Mouse (Mus musculus): ENCODE results near the gene Tmem11. TPM values are rescaled to one million over a fixed set of nuclear protein-coding genes. Genes with fewer than 3 reads are reported as not detected.

Tmem11 gene
- polyA plus RNA-seq, 1 experiment from 2014 or later = 48.4 TPM

DNA sequence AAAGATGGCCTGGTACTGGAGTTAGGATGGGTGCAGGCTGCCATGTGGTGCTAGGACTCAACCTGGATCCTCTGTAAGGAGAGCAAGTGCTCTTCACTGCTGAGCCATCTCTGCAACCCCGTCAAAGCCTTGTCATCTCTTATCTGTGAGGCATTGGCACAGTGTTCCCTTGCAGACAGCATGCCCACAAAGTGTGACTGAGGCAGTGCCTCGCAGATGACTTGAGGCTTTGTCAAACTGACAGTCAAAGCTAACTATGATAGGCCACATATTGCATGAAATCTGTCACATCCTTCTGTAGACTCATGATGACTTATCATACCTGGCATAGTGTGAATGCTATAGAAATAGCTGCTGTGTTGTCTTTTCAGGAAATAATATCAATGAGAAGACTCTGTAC, 40.9 kb upstream of the Tmem11 start:
- ATAC-seq = no peak
- 73% methylated on average over 2 of the region's 2 CpGs for WGBS
- no peak overlapping the region for H3K4me2 ChIP-seq (replicated peaks; ENCODE audit: low read depth, low read length)

DNA sequence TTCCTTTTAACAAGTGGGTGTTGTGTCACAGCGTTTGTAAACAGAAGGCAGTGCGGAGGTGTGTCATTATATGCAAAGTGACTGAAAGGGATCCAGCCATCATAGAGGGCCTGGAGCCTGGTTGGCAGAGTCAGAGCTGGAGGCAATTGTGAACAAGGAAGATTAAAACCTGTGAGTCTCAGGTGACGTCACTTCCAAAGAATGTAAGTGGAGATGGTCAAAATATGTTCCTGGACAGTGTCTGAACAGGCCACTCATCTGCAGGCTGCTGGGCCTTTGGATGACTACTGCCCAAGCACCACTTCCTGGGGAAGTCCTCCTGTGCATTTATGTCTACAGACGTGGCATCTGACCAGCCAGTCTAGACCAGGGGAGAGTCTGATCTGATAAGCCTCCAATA, 36.1 kb upstream of the Tmem11 start:
- ATAC-seq (no peak), DNase-seq (ENCODE audit: low spot score) (peak; percentile 44)
- no peak overlapping the region for H3K27ac ChIP-seq (ENCODE audit: low read length)
- H3K4me2 ChIP-seq (replicated peaks; ENCODE audit: low read depth, low read length) = no peak overlapping the region
- 52% methylated on average over 4 of the region's 4 CpGs for WGBS
- H3K36me3 ChIP-seq (ENCODE audit: insufficient read depth, low read length) = no peaks in the 10 kb centered on the region
- H3K9ac ChIP-seq (replicated peaks; ENCODE audit: low read depth) = no peak overlapping the region
- TF ChIP-seq CTCF (IDR thresholded peaks at IDR 0.05) = no peak
- no peak for TF ChIP-seq EP300 (IDR thresholded peaks at IDR 0.05)
- no peaks in the 10 kb centered on the region for H3K27me3 ChIP-seq (replicated peaks; ENCODE audit: insufficient read depth, low read length)
- H3K4me3 ChIP-seq (ENCODE audit: low read depth, low read length) = no peak overlapping the region
- H3K4me1 ChIP-seq (ENCODE audit: insufficient read depth, low read depth, low read length) = peaks cover 13% of the 10 kb centered on the region
- H3K9me3 ChIP-seq (ENCODE audit: low read length) = no peaks in the 10 kb centered on the region

More for the DNA sequence above, 40.9 kb upstream of the Tmem11 start:
- Histone ChIP-seq H3K4me1 (ENCODE audit: insufficient read depth, low read depth, low read length) (no peaks in the 10 kb centered on the region), H3K9me3 (ENCODE audit: low read length) (no peaks in the 10 kb centered on the region), H3K9ac (replicated peaks; ENCODE audit: low read depth) (no peak overlapping the region), H3K27ac (ENCODE audit: low read length) (no peak overlapping the region), H3K36me3 (ENCODE audit: insufficient read depth, low read length) (no peaks in the 10 kb centered on the region), H3K4me3 (ENCODE audit: low read depth, low read length) (no peak overlapping the region), H3K27me3 (replicated peaks; ENCODE audit: insufficient read depth, low read length) (no peaks in the 10 kb centered on the region)
- TF ChIP-seq EP300 (IDR thresholded peaks at IDR 0.05) = no peak
- TF ChIP-seq CTCF (IDR thresholded peaks at IDR 0.05) = no peak
- no peak for DNase-seq (ENCODE audit: low spot score)

DNA sequence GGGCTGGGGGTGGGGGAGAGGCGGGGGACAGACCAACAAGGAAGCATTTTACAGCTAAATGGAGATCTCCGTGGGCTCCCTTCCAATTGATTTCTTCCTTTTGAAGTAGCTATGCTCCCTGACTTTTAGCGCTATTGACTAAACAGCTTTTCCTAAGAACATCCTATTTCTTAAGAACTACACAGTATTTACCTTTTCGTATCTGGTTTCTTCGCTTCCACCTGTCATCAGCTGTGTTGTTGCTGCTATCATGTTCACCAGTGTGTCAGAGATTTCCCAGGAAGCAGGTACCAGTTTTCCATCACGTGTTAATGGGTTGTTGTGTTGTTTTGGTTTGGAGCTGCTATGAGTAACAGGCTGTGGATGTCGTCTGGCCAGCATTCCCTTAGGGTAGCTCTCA, 35.4 kb upstream of the Tmem11 start, which contains the start of gene Natd1:
Natd1 (minus strand) TSS at position 260 of the 400 bp plus-strand sequence.
- H3K36me3 ChIP-seq (ENCODE audit: insufficient read depth, low read length) = no peaks in the 10 kb centered on the region
- no peak for TF ChIP-seq CTCF (IDR thresholded peaks at IDR 0.05)
- TF ChIP-seq EP300 (IDR thresholded peaks at IDR 0.05) = no peak
- H3K27me3 ChIP-seq (replicated peaks; ENCODE audit: insufficient read depth, low read length) = no peaks in the 10 kb centered on the region
- H3K27ac ChIP-seq (ENCODE audit: low read length) = peak within 1 kb of the TSS; percentile 72
- no peaks in the 10 kb centered on the region for H3K9me3 ChIP-seq (ENCODE audit: low read length)
- DNase-seq (ENCODE audit: low spot score) = no peak
- H3K4me1 ChIP-seq (ENCODE audit: insufficient read depth, low read depth, low read length) = peaks cover 13% of the 10 kb centered on the region
- peak within 1 kb of the TSS; percentile 68 for H3K9ac ChIP-seq (replicated peaks; ENCODE audit: low read depth)
- 26% methylated on average over 7 of the region's 7 CpGs for WGBS
- H3K4me3 ChIP-seq (ENCODE audit: low read depth, low read length) = peak within 1 kb of the TSS; percentile 76
- ATAC-seq = no peak
- H3K4me2 ChIP-seq (replicated peaks; ENCODE audit: low read depth, low read length) = peak within 1 kb of the TSS; percentile 89

DNA sequence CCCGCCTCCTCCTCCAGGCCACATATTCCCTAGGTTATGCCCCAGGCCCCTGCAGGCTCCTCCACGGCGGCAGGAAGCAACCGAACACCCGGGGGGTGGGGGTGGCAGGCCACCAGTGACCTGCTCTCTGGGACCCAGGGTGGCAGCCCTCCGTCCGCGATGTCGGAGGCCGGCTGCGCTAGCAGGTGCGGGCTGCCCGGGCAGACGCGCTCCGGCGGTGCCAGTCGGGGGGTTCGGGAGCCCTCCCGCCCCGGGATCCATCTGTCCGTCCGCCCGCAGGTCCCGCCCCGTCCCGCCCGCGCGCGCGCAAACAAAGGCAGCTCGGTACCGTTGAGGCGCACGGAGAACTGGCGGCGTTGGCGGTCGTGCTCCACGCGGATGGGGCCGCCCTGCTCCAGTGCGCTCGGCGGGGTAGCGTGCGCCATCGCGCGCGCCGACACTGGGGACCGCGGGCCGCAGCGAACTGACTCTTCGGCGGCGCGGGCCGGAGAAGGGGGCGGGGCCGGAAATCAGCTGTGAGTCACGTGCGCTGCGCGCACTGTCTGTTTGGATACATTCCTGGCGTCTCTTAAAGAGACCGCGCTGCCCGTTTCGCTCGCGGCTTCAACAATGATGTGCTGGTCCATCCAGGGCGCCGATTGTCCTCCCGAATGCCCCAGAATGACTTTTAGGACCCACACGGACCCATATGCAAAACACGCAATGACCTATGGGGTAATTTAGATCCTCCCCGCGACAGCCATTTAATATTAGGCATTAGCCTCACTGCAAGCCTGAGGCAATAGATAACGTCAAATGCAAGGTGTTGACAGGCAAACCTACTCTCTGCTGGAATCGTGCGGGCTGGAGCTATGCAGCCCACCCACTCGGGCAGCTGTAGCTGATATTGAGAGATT, 34.5 kb upstream of the Tmem11 start:
- Histone ChIP-seq H3K9ac (replicated peaks; ENCODE audit: low read depth) (peak overlapping the region; percentile 68), H3K27me3 (replicated peaks; ENCODE audit: insufficient read depth, low read length) (no peaks in the 10 kb centered on the region), H3K4me2 (replicated peaks; ENCODE audit: low read depth, low read length) (peak overlapping the region; percentile 89), H3K36me3 (ENCODE audit: insufficient read depth, low read length) (no peaks in the 10 kb centered on the region), H3K9me3 (ENCODE audit: low read length) (no peaks in the 10 kb centered on the region), H3K27ac (ENCODE audit: low read length) (peak overlapping the region; percentile 72), H3K4me3 (ENCODE audit: low read depth, low read length) (peak overlapping the region; percentile 76), H3K4me1 (ENCODE audit: insufficient read depth, low read depth, low read length) (peaks cover 13% of the 10 kb centered on the region)
- DNase-seq (ENCODE audit: low spot score) (peak; percentile 96), ATAC-seq (peak; percentile 93)
- 1% methylated on average over 81 of the region's 86 CpGs for WGBS
- TF ChIP-seq EP300 (IDR thresholded peaks at IDR 0.05) (no peak), CTCF (IDR thresholded peaks at IDR 0.05) (no peak)

DNA sequence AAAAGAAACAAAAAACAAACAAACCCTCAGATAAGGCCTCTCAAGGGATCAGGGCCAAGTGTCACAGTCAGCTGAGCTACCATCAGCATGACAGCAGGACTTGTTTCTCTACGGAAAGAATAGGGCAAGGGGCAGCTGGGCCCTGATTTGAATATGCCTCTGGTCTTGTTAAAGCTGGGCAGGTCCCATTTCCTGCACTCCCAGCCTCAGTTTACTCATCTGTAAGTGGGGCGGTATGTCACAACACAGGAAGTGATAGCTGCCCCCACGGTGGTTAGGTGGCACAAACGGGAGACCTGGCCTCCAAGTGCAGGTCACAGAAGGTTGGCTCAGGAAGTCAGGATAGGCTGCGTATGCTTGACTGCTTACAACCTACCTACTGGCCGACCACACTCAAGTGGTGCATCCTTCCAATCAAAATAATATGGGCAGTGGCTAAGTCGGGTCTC, 33.5 kb upstream of the Tmem11 start:
- H3K9me3 ChIP-seq (ENCODE audit: low read length) = no peaks in the 10 kb centered on the region
- ATAC-seq (no peak), DNase-seq (ENCODE audit: low spot score) (peak; percentile 30)
- peak overlapping the region; percentile 76 for H3K4me3 ChIP-seq (ENCODE audit: low read depth, low read length)
- 13% methylated on average over 7 of the region's 7 CpGs for WGBS
- H3K4me1 ChIP-seq (ENCODE audit: insufficient read depth, low read depth, low read length) = peaks cover 13% of the 10 kb centered on the region
- H3K4me2 ChIP-seq (replicated peaks; ENCODE audit: low read depth, low read length) = peak overlapping the region; percentile 89
- no peak overlapping the region for H3K27ac ChIP-seq (ENCODE audit: low read length)
- no peaks in the 10 kb centered on the region for H3K27me3 ChIP-seq (replicated peaks; ENCODE audit: insufficient read depth, low read length)
- TF ChIP-seq CTCF (IDR thresholded peaks at IDR 0.05) (no peak), EP300 (IDR thresholded peaks at IDR 0.05) (no peak)
- peak overlapping the region; percentile 68; the same call in 1 of the 2 replicates for H3K9ac ChIP-seq (replicated peaks; ENCODE audit: low read depth)
- H3K36me3 ChIP-seq (ENCODE audit: insufficient read depth, low read length) = no peaks in the 10 kb centered on the region

DNA sequence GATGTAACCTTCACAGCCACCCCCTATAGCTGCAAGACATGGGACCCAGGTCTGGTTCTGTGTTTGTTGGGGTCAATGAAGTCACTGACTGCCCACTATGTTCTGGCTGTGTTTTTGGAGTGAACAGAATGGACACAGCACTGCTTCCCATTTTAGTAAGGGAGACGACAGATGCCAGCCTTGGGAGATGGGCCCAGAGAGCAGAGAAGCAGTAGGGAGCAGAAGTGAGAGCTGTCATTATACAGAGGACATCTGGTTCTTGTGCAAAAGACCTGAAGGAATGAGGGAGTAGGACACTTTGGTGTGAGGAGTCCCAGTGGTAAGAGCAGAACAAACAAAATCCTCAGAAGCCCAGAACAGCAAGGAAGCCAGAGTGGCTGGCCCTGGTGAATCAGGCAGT, 30.6 kb upstream of the Tmem11 start:
- WGBS = 60% methylated on average over 1 of the region's 1 CpGs
- H3K4me3 ChIP-seq (ENCODE audit: low read depth, low read length) = no peak overlapping the region

More for the DNA sequence above, 30.6 kb upstream of the Tmem11 start:
- no peak for TF ChIP-seq EP300 (IDR thresholded peaks at IDR 0.05)
- no peak for TF ChIP-seq CTCF (IDR thresholded peaks at IDR 0.05)
- Histone ChIP-seq H3K9ac (replicated peaks; ENCODE audit: low read depth) (no peak overlapping the region), H3K4me2 (replicated peaks; ENCODE audit: low read depth, low read length) (no peak overlapping the region), H3K36me3 (ENCODE audit: insufficient read depth, low read length) (peaks cover 9% of the 10 kb centered on the region; the same call in 1 of the 2 replicates), H3K4me1 (ENCODE audit: insufficient read depth, low read depth, low read length) (peaks cover 13% of the 10 kb centered on the region), H3K9me3 (ENCODE audit: low read length) (no peaks in the 10 kb centered on the region), H3K27ac (ENCODE audit: low read length) (no peak overlapping the region), H3K27me3 (replicated peaks; ENCODE audit: insufficient read depth, low read length) (no peaks in the 10 kb centered on the region)
- peak; percentile 59 for DNase-seq (ENCODE audit: low spot score)
- ATAC-seq = no peak

Data from lung, postnatal 0 days (tissue).